Mouse (Mus musculus): ENCODE measurements around the gene Osbpl8.
A peak's percentile ranks its signal among the peaks of the same experiment; 100 is the strongest.
"Not testable (repeated sequence)": the region's sequence is repeated elsewhere in the genome, so short reads cannot be mapped to it uniquely, and the experiment has no call there.

The Osbpl8 gene

GRCm38 (mm10) chr10:111164304-111165218 lies at the start of gene Osbpl8:
Gene Osbpl8, plus strand, starts transcription at chr10:111164752.
- DNase-seq (ENCODE audit: low spot score), result peak; percentile 98

- DNase-seq (ENCODE audit: low spot score), result no peak
These were observed 47.2 kb upstream of the Osbpl8 start for GRCm38 (mm10) chr10:111117198-111117845.

GRCm38 (mm10) chr10:111118292-111118691 lies 46.3 kb upstream of the Osbpl8 start:
- DNase-seq (ENCODE audit: low spot score), result no peak

- DNase-seq (ENCODE audit: low spot score), result peak; percentile 28
These were observed 45.4 kb upstream of the Osbpl8 start for GRCm38 (mm10) chr10:111118991-111119650.

- DNase-seq (ENCODE audit: low spot score), result no peak
These were observed 44.8 kb upstream of the Osbpl8 start for GRCm38 (mm10) chr10:111119756-111120155.

GRCm38 (mm10) chr10:111122864-111123398 lies 41.6 kb upstream of the Osbpl8 start:
- no peak for DNase-seq (ENCODE audit: low spot score)

GRCm38 (mm10) chr10:111124175-111124574 lies 40.4 kb upstream of the Osbpl8 start:
- DNase-seq (ENCODE audit: low spot score), result no peak

GRCm38 (mm10) chr10:111124767-111125315 lies 39.7 kb upstream of the Osbpl8 start:
- no peak for DNase-seq (ENCODE audit: low spot score)

- no peak for DNase-seq (ENCODE audit: low spot score)
These were observed 37.2 kb upstream of the Osbpl8 start for GRCm38 (mm10) chr10:111127388-111127787.

- DNase-seq (ENCODE audit: low spot score), result no peak
These were observed 36.1 kb upstream of the Osbpl8 start for GRCm38 (mm10) chr10:111128493-111128892.

GRCm38 (mm10) chr10:111129867-111130620 lies 34.5 kb upstream of the Osbpl8 start:
- DNase-seq (ENCODE audit: low spot score), result no peak

GRCm38 (mm10) chr10:111130872-111131271 lies 33.7 kb upstream of the Osbpl8 start:
- DNase-seq (ENCODE audit: low spot score), result no peak

GRCm38 (mm10) chr10:111133271-111133670 lies 31.3 kb upstream of the Osbpl8 start:
- DNase-seq (ENCODE audit: low spot score), result no peak

GRCm38 (mm10) chr10:111133936-111134335 lies 30.6 kb upstream of the Osbpl8 start:
- DNase-seq (ENCODE audit: low spot score), result no peak

- no peak for DNase-seq (ENCODE audit: low spot score)
These were observed 30.1 kb upstream of the Osbpl8 start for GRCm38 (mm10) chr10:111134412-111134957.

GRCm38 (mm10) chr10:111136306-111136705 lies 28.2 kb upstream of the Osbpl8 start:
- DNase-seq (ENCODE audit: low spot score), result not testable (repeated sequence)

- DNase-seq (ENCODE audit: low spot score), result no peak
These were observed 26.6 kb upstream of the Osbpl8 start for GRCm38 (mm10) chr10:111137905-111138304.

GRCm38 (mm10) chr10:111139170-111139569 lies 25.4 kb upstream of the Osbpl8 start:
- no peak for DNase-seq (ENCODE audit: low spot score)

- no peak for DNase-seq (ENCODE audit: low spot score)
These were observed 24.7 kb upstream of the Osbpl8 start for GRCm38 (mm10) chr10:111139881-111140280.

- no peak for DNase-seq (ENCODE audit: low spot score)
These were observed 20.1 kb upstream of the Osbpl8 start for GRCm38 (mm10) chr10:111144371-111144959.

GRCm38 (mm10) chr10:111149761-111150160 lies 14.8 kb upstream of the Osbpl8 start:
- DNase-seq (ENCODE audit: low spot score), result no peak
